Mouse (Mus musculus) embryonic facial prominence, embryonic 14.5 days (tissue): Measurements from ENCODE around the gene Nkg7. TPM values are rescaled to one million over a fixed set of nuclear protein-coding genes. Genes with fewer than 3 reads are reported as not detected.

ENCODE experiments used
- ATAC-seq: fragments of 200-750 bp; cut with Nextera tagmentation; 2 replicates; pipeline ENCODE4 v1.8.0; 2017; ENCODE audit warnings: low read depth, moderate number of reproducible peaks, moderate TSS enrichment
- DNase-seq: peaks from one replicate; pipeline ENCODE4 v3.0.0-alpha.2; 2015; ENCODE audit warnings: low spot score
- H3K27ac ChIP-seq: fragments of 300-500 bp; sonication (generic); replicated peaks from 2 replicates; pipeline ENCODE4 v1.5.1; 2014; ENCODE audit warnings: low read depth, mild to moderate bottlenecking, low read length, moderate library complexity
- H3K27me3 ChIP-seq: fragments of 300-500 bp; sonication (generic); replicated peaks from 2 replicates; pipeline ENCODE4 v1.6.1; 2014; ENCODE audit warnings: low read length; ENCODE audit not compliant: control insufficient read depth, insufficient read depth
- H3K36me3 ChIP-seq: fragments of 300-500 bp; sonication (generic); 2 replicates; pipeline ENCODE4 v1.6.1; 2014; ENCODE audit warnings: low read length, mixed read lengths; ENCODE audit not compliant: control insufficient read depth, insufficient read depth
- H3K4me1 ChIP-seq: fragments of 300-500 bp; sonication (generic); 2 replicates; pipeline ENCODE4 v1.6.1; 2014; ENCODE audit warnings: antibody characterized with exemption, low read length; ENCODE audit not compliant: control insufficient read depth, insufficient read depth
- H3K4me2 ChIP-seq: fragments of 300-500 bp; sonication (generic); 2 replicates; pipeline ENCODE4 v1.6.1; 2014; ENCODE audit warnings: low read depth, mild to moderate bottlenecking, low read length, moderate library complexity, mixed read lengths
- H3K4me3 ChIP-seq: fragments of 300-500 bp; sonication (generic); 2 replicates; pipeline ENCODE4 v1.5.1; 2014; ENCODE audit warnings: low read depth, mild to moderate bottlenecking, low read length
- H3K9ac ChIP-seq: fragments of 300-500 bp; sonication (generic); 2 replicates; pipeline ENCODE4 v1.6.1; 2014; ENCODE audit warnings: low read depth, mild to moderate bottlenecking, low read length, moderate library complexity, mixed read lengths
- H3K9me3 ChIP-seq: fragments of 300-500 bp; sonication (generic); 2 replicates; pipeline ENCODE4 v1.6.1; 2016; ENCODE audit warnings: low read length; ENCODE audit not compliant: control insufficient read depth
- WGBS: fragments of 180-500 bp; shearing (Covaris S2); extraction: QIAGEN DNeasy Blood & Tissue Kit; methylation state at CpG from one replicate; pipeline ENCODE4 v1.1.7; 2014; 5-methylcytosine and 5-hydroxymethylcytosine counted together
- microRNA-seq: library from miRNA; unstranded; fragments of <30 nt; microRNA quantifications from one replicate; pipeline ENCODE4, GENCODE M21; 2016; ENCODE audit warnings: borderline number of aligned reads
- polyA plus RNA-seq: library from polyadenylated mRNA; unstranded; fragments of >200 nt; fragmentation: Nextera tagmentation; extraction: Ambion mirVana; gene quantifications from 2 replicates; pipeline ENCODE4 v1.2.1, GENCODE M21; 2014

The Nkg7 gene
- polyA plus RNA-seq, 1 experiment from 2014 or later: 1.8 TPM

GRCm38 (mm10) chr7:43475706-43476105, 38.8 kb downstream of the Nkg7 start:
- 18% methylated on average over 23 of the region's 23 CpGs for WGBS
- peaks cover 25% of the 10 kb centered on the region for H3K27me3 ChIP-seq
- no peak overlapping the region for H3K9ac ChIP-seq
- no peak overlapping the region for H3K4me2 ChIP-seq
- DNase-seq: no peak
- H3K4me3 ChIP-seq: no peak overlapping the region
- no peaks in the 10 kb centered on the region for H3K36me3 ChIP-seq
- no peaks in the 10 kb centered on the region for H3K4me1 ChIP-seq
- no peaks in the 10 kb centered on the region for H3K9me3 ChIP-seq
- H3K27ac ChIP-seq: no peak overlapping the region
- ATAC-seq: no peak

- no peaks in the 10 kb centered on the region for H3K36me3 ChIP-seq
- no peaks in the 10 kb centered on the region for H3K4me1 ChIP-seq
- 7% methylated on average over 13 of the region's 13 CpGs for WGBS
- H3K27me3 ChIP-seq: peaks cover 25% of the 10 kb centered on the region
- H3K27ac ChIP-seq: no peak overlapping the region
- no peaks in the 10 kb centered on the region for H3K9me3 ChIP-seq
- H3K4me2 ChIP-seq: no peak overlapping the region
- no peak for DNase-seq
- 0 out of 2 replicates have a peak overlapping the region, but pooled peaks have one; percentile 22 for H3K9ac ChIP-seq
- H3K4me3 ChIP-seq: no peak overlapping the region
- no peak for ATAC-seq
These were observed 39.5 kb downstream of the Nkg7 start for GRCm38 (mm10) chr7:43476376-43476775.

GRCm38 (mm10) chr7:43481191-43481590, 44.3 kb downstream of the Nkg7 start:
- Histone ChIP-seq H3K9ac (no peak overlapping the region), H3K4me3 (no peak overlapping the region), H3K36me3 (no peaks in the 10 kb centered on the region), H3K4me2 (no peak overlapping the region), H3K27me3 (peaks cover 16% of the 10 kb centered on the region), H3K4me1 (no peaks in the 10 kb centered on the region), H3K9me3 (no peaks in the 10 kb centered on the region), H3K27ac (no peak overlapping the region)
- 65% methylated on average over 3 of the region's 3 CpGs for WGBS
- no peak for DNase-seq
- no peak for ATAC-seq

DNA sequence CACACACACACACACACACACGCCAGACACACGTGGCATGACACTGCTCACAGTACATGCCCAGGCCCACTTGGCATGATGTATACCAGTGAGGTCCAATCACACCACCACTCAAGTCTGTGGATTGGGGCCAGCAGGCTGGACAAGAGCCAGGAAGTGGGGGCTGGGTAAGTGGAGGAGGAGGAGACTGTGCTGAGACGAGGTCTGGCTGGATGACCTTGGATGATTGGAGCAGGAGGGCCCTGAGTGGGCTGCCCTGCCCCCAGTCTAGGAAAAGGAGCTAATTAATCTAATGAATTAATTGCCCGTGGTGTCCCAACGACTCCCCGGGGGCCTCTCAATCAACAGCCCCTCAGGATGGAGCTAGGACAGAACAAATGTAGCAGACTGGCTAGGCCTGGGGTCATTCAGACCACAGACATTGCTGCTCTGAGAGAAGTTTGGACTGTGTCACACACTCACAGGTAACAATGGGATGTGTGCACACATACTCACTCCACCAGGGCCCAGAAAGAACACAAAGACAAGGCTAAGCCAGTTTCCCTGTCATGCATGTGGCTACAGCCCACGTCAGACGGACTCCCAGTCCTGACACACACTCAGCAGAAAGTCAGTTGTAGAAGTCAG, 45.3 kb downstream of the Nkg7 start:
- Histone ChIP-seq H3K4me1 (no peaks in the 10 kb centered on the region), H3K27ac (no peak overlapping the region), H3K9ac (no peak overlapping the region), H3K4me2 (no peak overlapping the region), H3K9me3 (no peaks in the 10 kb centered on the region), H3K4me3 (no peak overlapping the region), H3K27me3 (peaks cover 6% of the 10 kb centered on the region), H3K36me3 (no peaks in the 10 kb centered on the region)
- WGBS: 67% methylated on average over 8 of the region's 8 CpGs
- peak; percentile 15; the same call in 1 of the 2 replicates for ATAC-seq
- DNase-seq: no peak

GRCm38 (mm10) chr7:43483236-43483635, 46.4 kb downstream of the Nkg7 start:
- no peaks in the 10 kb centered on the region for H3K9me3 ChIP-seq
- 10% methylated on average over 10 of the region's 10 CpGs for WGBS
- no peak overlapping the region for H3K9ac ChIP-seq
- DNase-seq (peak; percentile 26), ATAC-seq (no peak)
- no peaks in the 10 kb centered on the region for H3K36me3 ChIP-seq
- no peak overlapping the region for H3K4me3 ChIP-seq
- H3K4me1 ChIP-seq: no peaks in the 10 kb centered on the region
- no peak overlapping the region for H3K27ac ChIP-seq
- no peak overlapping the region for H3K4me2 ChIP-seq
- no peaks in the 10 kb centered on the region for H3K27me3 ChIP-seq

Small RNAs within 50 kb of the gene (microRNA-seq; reads per million reads assigned to microRNA genes)
- gene Mir7051: 0.83 reads per million

Other genes with a start within 250 kb of the Nkg7 start
- gene Zfp715, start 123.8 kb upstream of the Nkg7 start, polyA plus RNA-seq: 14.8 and 17.4 TPM in 2 replicates
- 0.32 and 0.37 TPM in 2 replicates for gene Siglecf, start 85.7 kb upstream of the Nkg7 start, polyA plus RNA-seq
- 0.17 and 0.66 TPM in 2 replicates for gene Siglecg, start 28.9 kb upstream of the Nkg7 start, polyA plus RNA-seq
- not detected in 2 replicates for gene Lim2, start 9.4 kb upstream of the Nkg7 start, polyA plus RNA-seq
- gene Cldnd2, start 3.7 kb downstream of the Nkg7 start, polyA plus RNA-seq: not detected in 2 replicates
- gene Etfb, start 7.0 kb downstream of the Nkg7 start, polyA plus RNA-seq: 298 and 300 TPM in 2 replicates
- gene Gm45233, start 7.1 kb downstream of the Nkg7 start, polyA plus RNA-seq: 0.25 TPM in 1 of 2 replicates, not detected in the other
- gene Vsig10l, start 26.1 kb downstream of the Nkg7 start, polyA plus RNA-seq: 3.1 and 3.8 TPM in 2 replicates
- 0.56 and 0.75 TPM in 2 replicates for gene Iglon5, start 53.0 kb downstream of the Nkg7 start, polyA plus RNA-seq
- not detected in 2 replicates for gene 4931406B18Rik, start 68.9 kb downstream of the Nkg7 start, polyA plus RNA-seq
- gene Cd33, start 107.4 kb downstream of the Nkg7 start, polyA plus RNA-seq: 2.5 and 2.8 TPM in 2 replicates
- 2.7 and 3.3 TPM in 2 replicates for gene Zfp658, start 125.2 kb downstream of the Nkg7 start, polyA plus RNA-seq
- gene Zfp719, start 142.5 kb downstream of the Nkg7 start, polyA plus RNA-seq: 13.0 and 14.4 TPM in 2 replicates
- 0.39 and 0.47 TPM in 2 replicates for gene Zfp819, start 170.1 kb downstream of the Nkg7 start, polyA plus RNA-seq
- not detected in 2 replicates for gene Ceacam18, start 197.6 kb downstream of the Nkg7 start, polyA plus RNA-seq
- gene Siglece, start 223.1 kb downstream of the Nkg7 start, polyA plus RNA-seq: 0.68 and 0.88 TPM in 2 replicates
- 10.5 and 12.2 TPM in 2 replicates for gene Ctu1, start 234.9 kb downstream of the Nkg7 start, polyA plus RNA-seq